Mouse (Mus musculus) ES-E14 (cell line): ENCODE measurements around the gene Mcam.

Experiments
- CHD2 ChIP-seq: IDR thresholded peaks from 2 replicates; pipeline ENCODE4 v1.6.1; 2014; ENCODE audit warnings: mild to moderate bottlenecking, low read depth, low read length, inconsistent platforms
- HCFC1 ChIP-seq: IDR thresholded peaks from 2 replicates; pipeline ENCODE4 v1.6.1; 2012; ENCODE audit warnings: low read length, inconsistent platforms, borderline replicate concordance; ENCODE audit not compliant: insufficient read depth
- MAFK ChIP-seq: IDR thresholded peaks from 2 replicates; pipeline ENCODE4 v1.6.1; 2014; ENCODE audit warnings: mild to moderate bottlenecking, low read depth, low read length, inconsistent platforms; ENCODE audit not compliant: insufficient read depth
- ZNF384 ChIP-seq: IDR thresholded peaks from 2 replicates; pipeline ENCODE4 v1.6.1; 2012; ENCODE audit warnings: low read depth, low read length, inconsistent platforms

DNA sequence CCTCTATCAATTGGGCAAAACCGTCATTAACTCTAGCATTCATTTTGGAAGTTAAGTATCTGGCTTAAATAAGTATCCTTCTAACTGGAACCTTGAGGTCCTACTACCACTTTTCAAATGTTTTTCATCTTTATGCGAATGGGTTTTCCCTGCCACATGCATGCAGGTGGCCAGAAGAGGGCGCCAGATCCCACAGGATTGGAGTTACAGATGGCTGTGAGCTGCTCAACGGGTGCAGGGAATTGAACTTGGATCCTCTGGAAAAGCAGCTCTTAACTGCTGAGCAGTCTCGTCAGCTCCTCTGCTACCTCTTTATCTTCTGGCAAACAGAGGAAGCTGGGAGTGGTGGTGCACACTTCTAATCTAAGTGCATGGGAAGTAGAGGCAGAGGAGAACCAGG lies 15.3 kb upstream of the Mcam start:
- TF ChIP-seq MAFK (no peak), CHD2 (no peak), ZNF384 (no peak), HCFC1 (no peak)
